Comparison of ENCODE assay signal across 19 mouse cellular contexts in the genomic region with DNA sequence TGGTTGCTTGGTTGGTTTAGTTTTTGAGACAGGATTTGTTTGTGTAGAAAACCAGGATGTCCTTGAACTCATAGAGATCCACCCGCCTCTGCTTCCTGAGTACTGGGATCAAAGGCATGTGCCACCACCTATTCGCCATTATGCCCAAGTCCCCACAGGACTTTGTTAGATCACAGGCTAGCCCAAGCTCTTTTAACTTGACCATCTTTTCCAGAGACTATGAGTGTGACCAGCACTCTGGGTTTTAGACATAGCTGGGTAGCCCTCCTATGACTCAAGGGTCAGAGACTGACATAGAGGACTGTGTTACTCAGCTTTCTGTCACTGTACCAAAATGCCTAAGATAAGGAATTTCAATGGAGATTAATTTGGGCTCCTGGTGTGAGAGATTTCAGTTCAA.
DNase-seq lines count a peak whose midpoint lies in the region.
"Had no signal": no experiment of that assay in that cellular context is flagged by ENCODE, and none has a peak within 500 bp of the region (broad histone marks: within the 10 kb centered on the region; RNA-seq: fewer than 3 reads in every experiment).

No protein-coding gene starts in this region.

- no peak overlapping the region for H3K4me3 ChIP-seq in heart, embryonic 10.5 days

- 84% methylated on average over 2 of the region's 2 CpGs for WGBS in heart, embryonic 10.5 days

- no peak overlapping the region for H3K27ac ChIP-seq in heart, embryonic 10.5 days

- H3K4me1 ChIP-seq in heart, embryonic 10.5 days, result peaks cover 13% of the 10 kb centered on the region

- no peaks in the 10 kb centered on the region for H3K36me3 ChIP-seq in heart, embryonic 10.5 days
- H3K36me3 ChIP-seq: G1E had no signal

- peak; percentile 9 to 62 for DNase-seq in adrenal gland, adult (ENCODE audit: inconsistent age in 2 of 2, low spot score in 1 of 2)
- no peak for DNase-seq in adrenal gland, adult 18-20 months (ENCODE audit: low spot score in 2 of 2)
- DNase-seq in adrenal gland, adult 2 months, result peak; percentile 14
- no peak for DNase-seq in adrenal gland, postnatal 25 days
- DNase-seq in heart, adult 11 months, result peak; percentile 69
- no peak for DNase-seq in heart, postnatal 10 days
- DNase-seq in heart, embryonic 10.5 days (ENCODE audit: low spot score), result peak; percentile 17
- DNase-seq in heart, postnatal 14 days, result no peak
- DNase-seq: adrenal gland, adult 8-10 months; adrenal gland, postnatal 14 days; B cell, adult 2 months; cerebellum, adult 11 months; cerebellum, adult 11-12 months; cerebellum, adult 18-20 months; cerebellum, adult 2 months; cerebellum, adult 8-10 months; cerebellum, adult 9-10 months had no signal

- H3K9me3 ChIP-seq in heart, embryonic 10.5 days, result no peaks in the 10 kb centered on the region

- no peaks in the 10 kb centered on the region for H3K27me3 ChIP-seq in heart, embryonic 10.5 days (ENCODE audit: insufficient read depth, poor library complexity, severe bottlenecking)
- H3K27me3 ChIP-seq: Patski had no signal

- intact Hi-C loops in heart, postnatal 10 days (cut with DNase I), result no loop called here
- intact Hi-C loops in heart, postnatal 14 days (cut with DNase I), result no loop called here

Comparison
In these comparisons a context has a peak if more than half of its experiments do, and no peak if none do; other contexts are left out.
1. DNase-seq: peak in adrenal gland, adult (2 of 2), adrenal gland, adult 2 months (single experiment), heart, adult 11 months (single experiment) and heart, embryonic 10.5 days (single experiment); none in adrenal gland, adult 18-20 months (0 of 2), adrenal gland, postnatal 25 days (single experiment), heart, postnatal 10 days (0 of 2) and heart, postnatal 14 days (0 of 2).